Mouse (Mus musculus) 3T3-L1 (cell line): ENCODE data around the gene Gm21663.
"Not testable (repeated sequence)": the region's sequence is repeated elsewhere in the genome, so short reads cannot be mapped to it uniquely, and the experiment has no call there.

Experiments used
- DNase-seq: peaks from one replicate; pipeline ENCODE4 v3.0.0-alpha.2; 2015; ENCODE audit warnings: low read depth, low spot score

Gm21663 gene

DNA sequence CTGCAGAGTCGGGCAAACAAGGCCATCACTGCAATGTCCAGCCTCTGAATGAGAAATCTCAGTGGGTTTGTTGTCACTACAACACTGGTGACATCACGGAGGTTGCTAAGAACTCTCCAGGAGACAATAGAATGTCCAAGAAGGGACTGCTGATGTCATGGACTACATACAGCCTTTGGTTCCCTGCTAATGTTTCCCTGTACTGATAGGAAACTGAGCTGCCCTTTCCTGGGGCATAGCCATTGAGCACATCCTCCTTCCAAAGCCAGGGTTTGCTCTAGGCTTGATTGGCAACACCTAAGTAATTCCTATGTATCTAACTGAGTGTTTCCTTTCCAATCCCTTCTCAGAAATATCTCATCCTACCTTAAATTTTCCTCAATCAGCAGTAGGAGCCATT, at the start of gene Gm21663:
Gene Gm21663, minus strand, starts transcription at position 101 of the 400 bp plus-strand sequence.
- not testable (repeated sequence) for DNase-seq

DNA sequence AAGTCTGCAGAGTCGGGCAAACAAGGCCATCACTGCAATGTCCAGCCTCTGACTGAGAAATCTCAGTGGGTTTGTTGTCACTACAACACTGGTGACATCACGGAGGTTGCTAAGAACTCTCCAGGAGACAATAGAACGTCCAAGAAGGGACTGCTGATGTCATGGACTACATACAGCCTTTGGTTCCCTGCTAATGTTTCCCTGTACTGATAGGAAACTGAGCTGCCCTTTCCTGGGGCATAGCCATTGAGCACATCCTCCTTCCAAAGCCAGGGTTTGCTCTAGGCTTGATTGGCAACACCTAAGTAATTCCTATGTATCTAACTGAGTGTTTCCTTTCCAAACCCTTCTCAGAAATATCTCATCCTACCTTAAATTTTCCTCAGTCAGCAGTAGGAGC, 46.4 kb upstream of the Gm21663 start, which contains the start of gene Gm21698:
Gene Gm21698, minus strand, starts transcription at position 101 of the 400 bp plus-strand sequence.
- not testable (repeated sequence) for DNase-seq

DNA sequence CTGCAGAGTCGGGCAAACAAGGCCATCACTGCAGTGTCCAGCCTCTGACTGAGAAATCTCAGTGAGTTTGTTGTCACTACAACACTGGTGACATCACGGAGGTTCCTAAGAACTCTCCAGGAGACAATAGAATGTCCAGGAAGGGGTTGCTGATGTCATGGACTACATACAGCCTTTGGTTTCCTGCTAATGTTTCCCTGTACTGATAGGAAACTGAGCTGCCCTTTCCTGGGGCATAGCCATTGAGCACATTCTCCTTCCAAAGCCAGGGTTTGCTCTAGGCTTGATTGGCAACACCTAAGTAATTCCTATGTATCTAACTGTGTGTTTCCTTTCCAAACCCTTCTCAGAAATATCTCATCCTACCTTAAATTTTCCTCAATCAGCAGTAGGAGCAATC, 30.4 kb upstream of the Gm21663 start, which contains the start of gene Gm21680:
Gene Gm21680, minus strand, starts transcription at position 101 of the 400 bp plus-strand sequence.
- DNase-seq = not testable (repeated sequence)

DNA sequence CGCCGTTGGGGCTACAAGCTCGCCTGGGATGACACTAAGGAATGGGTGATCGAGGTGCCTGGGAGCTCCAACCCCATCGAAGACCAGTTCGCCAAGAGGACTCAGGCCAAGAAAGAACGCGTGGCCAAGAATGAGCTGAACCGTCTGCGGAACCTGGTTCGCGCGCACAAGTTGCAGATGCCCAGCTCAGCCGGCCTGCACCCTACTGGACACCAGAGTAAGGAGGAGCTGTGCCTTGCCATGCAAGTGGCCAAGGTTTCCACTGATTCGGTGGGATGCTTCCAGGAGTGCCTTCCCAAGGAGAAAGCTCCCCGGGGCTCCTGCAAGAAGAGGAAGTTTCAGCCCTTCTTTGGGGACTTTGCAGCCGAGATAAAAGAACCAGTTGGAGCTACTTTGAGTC, 14.9 kb upstream of the Gm21663 start:
- not testable (repeated sequence) for DNase-seq

DNA sequence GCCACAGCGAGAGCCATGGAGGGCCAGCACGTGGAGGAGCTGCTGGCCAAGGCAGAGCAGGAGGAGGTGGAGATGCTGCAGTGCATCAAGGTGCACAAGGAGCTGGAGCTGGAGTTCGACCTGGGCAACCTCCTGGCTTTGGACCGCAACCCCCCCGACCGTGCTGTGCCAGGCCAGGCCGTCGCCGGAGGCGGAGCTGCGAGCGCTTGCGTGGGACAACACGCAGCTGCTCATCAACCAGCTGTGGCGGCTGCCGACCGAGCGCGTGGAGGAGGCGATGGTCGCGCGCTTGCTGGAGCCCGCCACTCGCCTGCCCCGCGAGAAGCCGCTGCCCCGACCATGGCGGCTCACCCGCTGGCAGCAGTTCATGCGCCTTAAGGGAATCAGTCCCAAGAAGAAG, 14.4 kb upstream of the Gm21663 start:
- DNase-seq = not testable (repeated sequence)

DNA sequence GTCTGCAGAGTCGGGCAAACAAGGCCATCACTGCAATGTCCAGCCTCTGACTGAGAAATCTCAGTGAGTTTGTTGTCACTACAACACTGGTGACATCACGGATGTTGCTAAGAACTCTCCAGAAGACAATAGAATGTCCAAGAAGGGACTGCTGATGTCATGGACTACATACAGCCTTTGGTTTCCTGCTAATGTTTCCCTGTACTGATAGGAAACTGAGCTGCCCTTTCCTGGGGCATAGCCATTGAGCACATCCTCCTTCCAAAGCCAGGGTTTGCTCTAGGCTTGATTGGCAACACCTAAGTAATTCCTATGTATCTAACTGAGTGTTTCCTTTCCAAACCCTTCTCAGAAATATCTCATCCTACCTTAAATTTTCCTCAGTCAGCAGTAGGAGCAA, 12.1 kb upstream of the Gm21663 start, which contains the start of gene Gm21671:
Gene Gm21671, minus strand, starts transcription at position 101 of the 400 bp plus-strand sequence.
- DNase-seq = not testable (repeated sequence)

DNA sequence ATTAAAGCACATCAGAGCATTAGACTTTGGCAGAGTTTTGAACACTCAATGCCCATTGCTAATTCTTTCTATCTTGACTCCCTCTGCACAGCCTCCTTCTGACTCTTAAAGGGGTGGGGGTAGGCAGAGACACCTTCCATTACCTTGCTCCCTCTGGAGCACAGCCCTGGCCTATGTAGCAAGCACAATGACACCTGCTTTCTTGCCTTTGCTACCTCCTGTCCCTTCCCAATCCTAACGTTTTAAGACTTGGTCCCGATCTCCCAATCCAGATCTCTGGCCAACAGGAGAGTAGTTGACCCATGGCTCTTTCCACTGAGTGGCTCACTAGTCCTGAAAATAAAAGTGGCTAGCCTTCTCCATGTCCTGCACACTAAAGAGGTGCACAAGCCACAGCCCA, 3.2 kb upstream of the Gm21663 start:
- DNase-seq = not testable (repeated sequence)

DNA sequence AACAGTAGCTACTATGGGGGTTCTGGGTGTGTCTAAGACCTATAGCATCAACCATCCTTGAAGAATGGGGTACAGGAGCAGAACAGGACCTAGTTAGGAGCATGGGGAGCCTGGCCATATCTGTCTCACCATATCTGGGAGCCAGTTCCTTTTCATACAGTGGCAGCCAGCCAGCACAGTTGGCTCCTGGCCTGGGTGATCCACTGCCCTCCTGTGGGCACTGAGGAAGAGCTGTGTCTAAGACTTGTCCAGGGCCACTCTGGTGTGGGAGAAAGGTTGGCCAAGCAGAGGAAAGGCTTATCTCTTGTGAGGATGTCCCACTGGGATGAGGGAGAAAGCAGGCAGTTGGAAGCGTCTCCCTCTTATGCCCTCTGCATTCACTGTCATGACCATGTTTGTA, 50.9 kb downstream of the Gm21663 start:
- DNase-seq = no peak

DNA sequence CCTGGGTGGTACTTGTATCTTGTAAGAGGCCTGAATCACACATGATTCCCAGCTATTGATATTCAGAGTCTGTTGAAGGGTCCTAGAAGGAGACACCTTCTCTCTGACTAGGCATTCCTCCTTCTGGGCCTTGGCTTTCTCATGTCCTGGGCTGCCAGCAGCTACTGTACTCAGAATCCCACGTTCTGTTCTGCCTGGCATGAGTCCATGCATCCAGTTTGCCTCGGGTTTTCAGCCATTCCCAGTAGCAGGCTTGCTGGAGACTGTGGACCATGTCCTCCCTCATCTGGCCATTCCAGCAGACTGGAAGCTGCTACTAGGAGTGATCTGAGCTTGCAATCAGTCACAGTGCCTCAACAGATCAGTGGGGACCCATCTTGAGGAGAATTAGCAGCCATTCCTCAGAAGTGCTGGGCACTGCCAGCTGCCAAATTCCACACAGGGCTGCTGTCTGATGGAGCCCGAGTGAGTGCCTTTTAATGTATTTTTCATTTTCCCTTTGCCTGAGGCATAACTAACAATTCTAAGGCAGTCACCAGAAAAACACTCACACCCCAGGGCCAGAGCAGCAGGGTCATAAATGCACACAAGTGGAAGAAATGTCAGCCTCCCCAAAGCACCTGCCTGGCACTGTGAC, 52.3 kb downstream of the Gm21663 start:
- no peak for DNase-seq

DNA sequence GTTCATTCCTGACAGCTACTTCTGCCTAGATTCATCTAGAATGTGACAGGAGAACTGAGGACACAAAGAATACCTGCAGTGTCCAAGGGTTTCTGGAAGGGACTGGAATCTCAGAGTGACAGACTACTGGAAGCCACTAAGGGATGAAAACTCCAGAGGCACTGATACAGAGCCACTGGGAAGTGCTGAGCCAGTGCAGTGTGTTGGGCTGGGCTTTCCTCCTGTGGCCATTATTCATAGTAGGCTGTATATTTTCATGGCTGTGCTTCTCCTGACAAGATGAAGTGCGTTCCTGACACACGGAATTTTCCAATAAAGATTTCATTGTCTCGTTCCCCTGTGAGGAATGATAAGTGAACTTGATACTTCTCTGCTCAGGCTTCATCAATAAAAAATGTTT, 55.5 kb downstream of the Gm21663 start:
- no peak for DNase-seq
